Mouse (Mus musculus) lung, postnatal 0 days (tissue): Measurements from ENCODE around the gene Ranbp2. TPM values are rescaled to one million over a fixed set of nuclear protein-coding genes. Genes with fewer than 3 reads are reported as not detected.
"Not testable (repeated sequence)": the region's sequence is repeated elsewhere in the genome, so short reads cannot be mapped to it uniquely, and the experiment has no call there.

Experiments used
- ATAC-seq: fragments of 200-750 bp; cut with Nextera tagmentation; 2 replicates; pipeline ENCODE4 v1.8.0; 2017; ENCODE audit warnings: moderate library complexity
- DNase-seq: peaks from one replicate; pipeline ENCODE4 v3.0.0-alpha.2; 2016; ENCODE audit warnings: low spot score
- H3K27ac ChIP-seq: fragments of 300-500 bp; sonication (generic); 2 replicates; pipeline ENCODE4 v1.5.1; 2014; ENCODE audit warnings: antibody characterized with exemption, mild to moderate bottlenecking, low read length, mixed read lengths
- H3K27me3 ChIP-seq: fragments of 300-500 bp; sonication (generic); replicated peaks from 2 replicates; pipeline ENCODE4 v1.6.1; 2014; ENCODE audit warnings: low read length, mixed read lengths; ENCODE audit not compliant: insufficient read depth
- H3K36me3 ChIP-seq: fragments of 300-500 bp; sonication (generic); 2 replicates; pipeline ENCODE4 v1.6.1; 2014; ENCODE audit warnings: low read length, mixed read lengths; ENCODE audit not compliant: insufficient read depth
- H3K4me1 ChIP-seq: fragments of 300-500 bp; sonication (generic); 2 replicates; pipeline ENCODE4 v1.6.1; 2014; ENCODE audit warnings: antibody characterized with exemption, low read depth, low read length, mixed read lengths; ENCODE audit not compliant: insufficient read depth
- H3K4me2 ChIP-seq: fragments of 300-500 bp; sonication (generic); replicated peaks from 2 replicates; pipeline ENCODE4 v1.6.1; 2014; ENCODE audit warnings: low read depth, mild to moderate bottlenecking, low read length, moderate library complexity, mixed read lengths
- H3K4me3 ChIP-seq: fragments of 300-500 bp; sonication (generic); 2 replicates; pipeline ENCODE4 v1.5.1; 2014; ENCODE audit warnings: low read depth, low read length
- H3K9ac ChIP-seq: fragments of 300-500 bp; sonication (generic); replicated peaks from 2 replicates; pipeline ENCODE4 v1.6.1; 2014; ENCODE audit warnings: low read depth, mild to moderate bottlenecking
- H3K9me3 ChIP-seq: fragments of 300-500 bp; sonication (generic); 2 replicates; pipeline ENCODE4 v1.6.1; 2016; ENCODE audit warnings: low read length, mixed read lengths
- CTCF ChIP-seq: IDR thresholded peaks from 2 replicates; pipeline ENCODE4 v1.5.1; 2016; ENCODE audit warnings: antibody characterized with exemption, mild to moderate bottlenecking
- EP300 ChIP-seq: IDR thresholded peaks from 2 replicates; pipeline ENCODE4 v1.6.1; 2016; ENCODE audit warnings: antibody characterized with exemption, mild to moderate bottlenecking, control low read depth
- WGBS: fragments of 180-500 bp; shearing (Covaris S2); extraction: QIAGEN DNeasy Blood & Tissue Kit; methylation state at CpG from one replicate; pipeline ENCODE4 v1.1.7; 2014; 5-methylcytosine and 5-hydroxymethylcytosine counted together
- polyA plus RNA-seq: library from polyadenylated mRNA; unstranded; fragments of >200 nt; fragmentation: Nextera tagmentation; extraction: Ambion mirVana; gene quantifications from 2 replicates; pipeline ENCODE4 v1.2.1, GENCODE M21; 2015

The Ranbp2 gene
- polyA plus RNA-seq, 1 experiment from 2014 or later: 12.6 TPM

DNA sequence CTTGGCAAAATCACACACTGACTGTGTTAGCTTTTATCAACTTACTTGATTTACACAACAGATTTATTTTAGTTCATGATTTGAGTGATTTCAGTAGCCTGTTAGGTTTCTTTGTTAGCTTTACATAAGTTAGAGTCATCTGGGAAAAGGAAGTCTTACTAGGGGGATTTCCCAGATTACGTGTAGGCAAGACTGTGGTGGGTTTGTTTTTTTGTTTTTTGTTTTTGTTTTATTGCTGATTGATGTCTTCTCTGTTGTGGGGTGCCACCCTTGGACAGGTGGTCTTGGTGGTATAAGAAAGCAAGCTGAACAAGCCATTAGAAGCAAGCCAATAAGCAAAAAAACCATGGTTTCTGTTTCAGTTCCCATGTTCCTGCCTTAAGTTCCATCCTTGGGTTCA is 82.6 kb downstream of the Ranbp2 start:
- Histone ChIP-seq H3K36me3 (no peaks in the 10 kb centered on the region), H3K4me1 (no peaks in the 10 kb centered on the region), H3K9me3 (no peaks in the 10 kb centered on the region), H3K4me2 (no peak overlapping the region), H3K9ac (no peak overlapping the region), H3K27ac (no peak overlapping the region), H3K4me3 (no peak overlapping the region), H3K27me3 (no peaks in the 10 kb centered on the region)
- TF ChIP-seq EP300: no peak
- no peak for TF ChIP-seq CTCF
- ATAC-seq: no peak
- WGBS: 74% methylated on average over 1 of the region's 1 CpGs
- DNase-seq: no peak

- H3K4me3 ChIP-seq: no peak overlapping the region
- no peak overlapping the region for H3K27ac ChIP-seq
- ATAC-seq: no peak
- no peaks in the 10 kb centered on the region for H3K4me1 ChIP-seq
- no peak overlapping the region for H3K4me2 ChIP-seq
- H3K36me3 ChIP-seq: no peaks in the 10 kb centered on the region
- TF ChIP-seq EP300: no peak
- no peak for TF ChIP-seq CTCF
- no peak overlapping the region for H3K9ac ChIP-seq
- H3K27me3 ChIP-seq: no peaks in the 10 kb centered on the region
- no peaks in the 10 kb centered on the region for H3K9me3 ChIP-seq
- DNase-seq: no peak
- 87% methylated on average over 10 of the region's 10 CpGs for WGBS
Observed at GRCm38 (mm10) chr10:58530896-58531790, 84.4 kb downstream of the Ranbp2 start.

- H3K27ac ChIP-seq: no peak overlapping the region
- no peak overlapping the region for H3K4me2 ChIP-seq
- H3K27me3 ChIP-seq: no peaks in the 10 kb centered on the region
- no peak overlapping the region for H3K4me3 ChIP-seq
- TF ChIP-seq CTCF (no peak), EP300 (no peak)
- 85% methylated on average over 2 of the region's 2 CpGs for WGBS
- H3K36me3 ChIP-seq: no peaks in the 10 kb centered on the region
- ATAC-seq (no peak), DNase-seq (no peak)
- H3K4me1 ChIP-seq: no peaks in the 10 kb centered on the region
- H3K9me3 ChIP-seq: no peaks in the 10 kb centered on the region
- no peak overlapping the region for H3K9ac ChIP-seq
Observed at GRCm38 (mm10) chr10:58532177-58532576, 85.5 kb downstream of the Ranbp2 start.

DNA sequence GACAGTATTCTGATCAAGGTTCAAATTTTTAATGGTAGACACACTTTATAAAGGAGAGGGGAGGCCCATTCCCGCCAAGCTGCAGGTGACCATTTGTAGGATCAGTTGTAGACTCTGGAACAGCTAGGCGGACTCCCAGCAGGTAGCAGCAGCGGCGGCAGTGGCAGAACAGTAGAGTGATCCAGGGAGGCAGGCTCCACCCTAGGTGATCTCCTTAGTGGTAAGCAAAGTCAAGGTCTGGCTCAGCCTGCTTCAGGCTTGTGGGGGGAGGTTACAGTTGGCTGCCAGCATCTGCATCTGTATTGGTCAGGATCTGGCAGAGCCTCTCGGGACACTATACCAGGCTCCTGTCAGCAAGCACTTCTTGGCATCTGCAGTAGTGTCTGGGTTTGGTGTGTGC is 89.6 kb downstream of the Ranbp2 start:
- H3K9ac ChIP-seq, H3K27me3 ChIP-seq, ATAC-seq, DNase-seq, H3K27ac ChIP-seq, H3K9me3 ChIP-seq, H3K4me3 ChIP-seq, H3K4me2 ChIP-seq, H3K4me1 ChIP-seq, H3K36me3 ChIP-seq: not testable (repeated sequence)
- WGBS: 89% methylated on average over 5 of the region's 5 CpGs

- H3K36me3 ChIP-seq: no peaks in the 10 kb centered on the region
- TF ChIP-seq EP300 (no peak), CTCF (no peak)
- no peak overlapping the region for H3K27ac ChIP-seq
- no peaks in the 10 kb centered on the region for H3K4me1 ChIP-seq
- no peaks in the 10 kb centered on the region for H3K9me3 ChIP-seq
- H3K4me2 ChIP-seq: no peak overlapping the region
- H3K27me3 ChIP-seq: no peaks in the 10 kb centered on the region
- no peak overlapping the region for H3K4me3 ChIP-seq
- DNase-seq: no peak
- no peak for ATAC-seq
- 78% methylated on average over 13 of the region's 13 CpGs for WGBS
- no peak overlapping the region for H3K9ac ChIP-seq
Observed at GRCm38 (mm10) chr10:58540613-58541012, 93.9 kb downstream of the Ranbp2 start.

Other genes starting within 250 kb of the Ranbp2 start
- gene AW822073, start 222.0 kb upstream of the Ranbp2 start, polyA plus RNA-seq: not detected in 2 replicates
- not detected in 2 replicates for gene Duxf3, start 214.2 kb upstream of the Ranbp2 start, polyA plus RNA-seq
- gene Gm4981, start 210.2 kb upstream of the Ranbp2 start, polyA plus RNA-seq: not detected in 2 replicates
- 91.7 and 98.0 TPM in 2 replicates for gene Gcc2, start 191.4 kb upstream of the Ranbp2 start, polyA plus RNA-seq
- gene Lims1, start 123.5 kb upstream of the Ranbp2 start, polyA plus RNA-seq: 314 and 322 TPM in 2 replicates
- gene Ccdc138, start 51.0 kb downstream of the Ranbp2 start, polyA plus RNA-seq: 3.0 and 4.2 TPM in 2 replicates
- gene Edar, start 228.7 kb downstream of the Ranbp2 start, polyA plus RNA-seq: 0.51 and 0.64 TPM in 2 replicates